Mouse (Mus musculus): ENCODE measurements around the gene 1110008P14Rik.
"Not testable (repeated sequence)": the region's sequence is repeated elsewhere in the genome, so short reads cannot be mapped to it uniquely, and the experiment has no call there.

The 1110008P14Rik gene

GRCm38 (mm10) chr2:32362817-32363340 lies 18.9 kb downstream of the 1110008P14Rik start:
- DNase-seq: peak; percentile 91

GRCm38 (mm10) chr2:32362274-32362673 lies 19.5 kb downstream of the 1110008P14Rik start:
- not testable (repeated sequence) for DNase-seq

DNA sequence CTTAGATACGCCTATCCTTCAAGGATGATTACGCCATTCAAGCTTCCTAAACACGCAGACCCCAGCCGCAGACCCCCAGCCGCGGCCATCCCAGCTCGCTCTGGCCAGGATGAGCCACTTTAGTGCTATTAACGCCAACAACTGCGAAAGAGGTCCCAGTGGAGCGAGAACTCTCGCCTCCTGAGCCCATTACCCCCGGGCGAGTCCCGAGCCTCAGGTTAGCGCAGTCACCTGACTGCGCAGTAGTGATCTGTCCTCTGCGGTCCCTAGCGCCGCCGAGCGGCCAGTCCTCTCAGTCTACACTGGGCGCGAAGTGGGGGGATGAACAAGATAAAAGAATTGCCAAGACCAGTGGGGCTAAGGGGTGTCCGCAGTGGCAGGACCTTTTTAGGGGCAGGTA lies 20.3 kb downstream of the 1110008P14Rik start:
- peak; percentile 81 for DNase-seq

DNA sequence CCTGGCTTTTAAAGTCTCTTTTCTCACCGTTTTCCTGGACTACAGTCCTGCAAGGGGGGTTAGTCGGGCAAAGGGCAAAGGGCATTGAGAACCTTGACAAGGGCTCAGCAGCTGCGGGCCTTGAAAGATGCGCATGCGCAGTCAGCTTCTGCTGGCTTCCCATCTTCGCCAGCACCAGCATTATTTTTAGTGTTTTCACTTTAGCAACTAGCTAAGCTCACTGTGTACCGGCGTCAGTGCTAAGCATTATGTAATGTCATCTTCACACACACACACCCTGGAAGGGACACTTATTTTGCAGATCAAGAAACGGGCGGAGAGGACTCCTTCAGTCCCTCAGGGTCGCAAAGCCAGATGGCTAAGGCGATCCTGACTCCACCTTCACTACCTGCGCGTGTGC lies 21.0 kb downstream of the 1110008P14Rik start:
- peak; percentile 91 for DNase-seq

GRCm38 (mm10) chr2:32358381-32358780 lies 23.4 kb downstream of the 1110008P14Rik start:
- no peak for DNase-seq

GRCm38 (mm10) chr2:32357710-32358109 lies 24.0 kb downstream of the 1110008P14Rik start:
- no peak for DNase-seq

GRCm38 (mm10) chr2:32356216-32356615 lies 25.5 kb downstream of the 1110008P14Rik start:
- DNase-seq: no peak

GRCm38 (mm10) chr2:32354336-32354895 lies 27.3 kb downstream of the 1110008P14Rik start:
- DNase-seq: no peak

GRCm38 (mm10) chr2:32353836-32354235 lies 27.9 kb downstream of the 1110008P14Rik start:
- no peak for DNase-seq

- peak; percentile 93 for DNase-seq
Observed at GRCm38 (mm10) chr2:32353007-32353542, 28.7 kb downstream of the 1110008P14Rik start, which contains the start of gene Dnm1. Dnm1 (minus strand) TSS chr2:32353338.

DNA sequence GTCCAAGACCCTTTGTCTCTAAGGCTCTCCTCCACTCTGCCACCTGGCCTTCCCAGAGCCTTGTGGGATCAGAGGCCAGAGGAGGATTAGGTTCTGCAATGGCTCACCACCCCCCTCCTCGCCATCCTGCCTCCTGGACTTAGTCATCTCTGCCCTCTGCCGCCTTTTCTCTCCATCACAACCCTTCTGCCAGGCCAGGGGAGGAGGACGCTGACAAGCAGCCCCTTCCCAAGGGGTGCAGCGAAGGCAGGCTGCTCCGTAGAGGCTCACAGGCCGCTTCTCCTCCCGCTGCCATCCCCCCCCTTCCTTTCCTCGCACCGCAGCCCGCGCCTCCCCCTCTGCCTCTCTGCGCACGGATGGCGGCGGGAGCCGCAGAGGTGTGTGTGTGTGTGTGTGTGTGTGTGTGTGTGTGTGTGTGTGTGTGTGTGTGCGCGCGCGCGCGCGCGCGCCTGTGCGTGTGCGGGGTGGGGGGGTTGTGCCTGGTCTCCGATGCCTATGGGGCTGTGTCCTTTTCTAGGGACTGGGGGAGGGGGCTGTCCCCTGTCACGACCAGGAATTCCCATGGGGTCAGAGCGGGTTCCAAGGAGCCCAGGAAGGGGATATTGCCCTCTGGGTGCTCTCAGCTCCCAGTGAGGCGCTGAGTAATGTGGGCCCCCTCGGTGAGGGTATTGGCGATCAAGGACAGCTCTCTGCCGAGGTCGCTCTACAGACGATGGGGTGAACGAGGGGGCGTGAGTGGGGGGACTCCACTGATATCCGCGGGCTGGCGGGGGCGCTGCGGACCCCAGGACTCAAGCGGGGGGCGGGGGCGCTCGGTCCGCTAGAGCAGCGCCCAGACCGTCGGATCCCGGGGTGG lies 29.4 kb downstream of the 1110008P14Rik start, which contains the start of gene Ciz1:
Ciz1 (plus strand) TSS at position 177 of the 856 bp plus-strand sequence.
- DNase-seq: peak; percentile 74

DNA sequence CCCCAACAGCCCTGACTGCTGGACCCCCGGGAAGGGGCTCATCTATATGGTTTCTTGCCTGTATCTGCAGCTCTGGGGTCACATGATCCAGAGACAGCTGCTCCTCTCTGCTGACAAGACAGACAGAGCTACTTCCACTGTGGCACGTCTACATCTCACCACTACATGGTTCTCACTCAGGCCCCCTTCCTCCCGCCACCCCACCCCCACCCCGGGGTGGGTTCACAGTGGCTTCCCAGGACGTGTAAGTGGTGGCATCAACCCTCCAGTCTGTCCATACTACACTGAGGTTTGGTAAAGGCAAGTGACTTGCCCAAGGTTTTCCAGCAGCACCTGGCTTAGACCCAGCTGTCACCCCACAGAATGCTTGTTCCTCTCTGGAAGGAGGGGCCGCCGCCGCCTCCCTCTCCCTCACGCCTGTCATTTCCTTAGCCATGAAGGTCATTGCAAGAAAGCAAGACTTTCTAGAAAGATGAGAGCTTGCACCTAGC lies 30.2 kb downstream of the 1110008P14Rik start:
- DNase-seq: peak; percentile 69

- no peak for DNase-seq
Observed at GRCm38 (mm10) chr2:32350471-32351051, 31.2 kb downstream of the 1110008P14Rik start.

DNA sequence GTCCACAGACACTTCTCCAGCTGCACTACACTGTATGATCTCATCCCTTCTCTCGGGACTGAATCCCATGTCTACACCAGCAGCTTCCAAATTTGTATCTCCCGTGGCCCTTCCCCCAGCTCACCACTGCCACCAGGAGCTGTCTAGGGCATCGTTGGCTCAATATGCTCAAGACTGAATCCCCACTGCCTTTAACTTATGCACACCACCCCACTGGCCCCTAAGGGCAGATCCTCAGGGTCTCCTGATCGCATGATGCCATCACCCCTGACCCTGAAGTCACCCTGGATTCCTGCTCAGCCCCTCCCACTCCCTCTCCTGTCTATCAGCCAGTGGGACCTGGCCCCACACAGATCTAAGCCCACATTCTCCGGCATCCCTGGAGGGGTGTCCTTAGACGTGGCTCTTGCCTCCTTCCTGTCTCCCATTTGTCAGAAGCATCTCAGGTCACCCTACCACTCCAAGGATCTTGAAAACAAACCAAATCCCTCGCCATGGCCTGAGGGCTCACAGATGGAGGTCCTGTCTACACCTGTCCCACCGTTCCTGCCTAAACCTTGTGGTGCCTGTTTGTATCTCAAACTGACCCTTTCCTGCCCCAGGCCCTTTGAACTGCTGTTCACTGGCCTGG lies 32.0 kb downstream of the 1110008P14Rik start:
- DNase-seq: peak; percentile 75

DNA sequence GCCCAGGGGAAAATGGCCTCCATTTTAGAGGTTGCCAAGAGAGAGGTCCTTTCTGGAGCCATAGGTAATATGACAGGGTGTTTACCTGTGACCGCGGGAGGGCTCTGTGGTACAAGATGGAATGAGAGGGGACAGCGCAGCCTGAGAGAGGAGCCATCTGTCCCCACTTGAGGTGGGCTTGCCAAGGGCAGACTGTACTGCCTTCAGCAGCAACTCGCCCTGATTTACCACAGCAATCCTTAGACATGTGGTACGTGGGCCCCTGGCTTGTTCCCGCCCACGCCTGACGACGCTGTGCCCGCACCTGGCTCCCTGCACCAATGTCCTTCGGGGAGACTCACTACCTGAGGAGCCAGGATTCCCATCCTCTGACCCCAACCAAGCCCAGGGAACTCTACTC lies 33.4 kb downstream of the 1110008P14Rik start:
- DNase-seq: peak; percentile 81

GRCm38 (mm10) chr2:32347019-32347418 lies 34.7 kb downstream of the 1110008P14Rik start:
- DNase-seq: no peak

DNA sequence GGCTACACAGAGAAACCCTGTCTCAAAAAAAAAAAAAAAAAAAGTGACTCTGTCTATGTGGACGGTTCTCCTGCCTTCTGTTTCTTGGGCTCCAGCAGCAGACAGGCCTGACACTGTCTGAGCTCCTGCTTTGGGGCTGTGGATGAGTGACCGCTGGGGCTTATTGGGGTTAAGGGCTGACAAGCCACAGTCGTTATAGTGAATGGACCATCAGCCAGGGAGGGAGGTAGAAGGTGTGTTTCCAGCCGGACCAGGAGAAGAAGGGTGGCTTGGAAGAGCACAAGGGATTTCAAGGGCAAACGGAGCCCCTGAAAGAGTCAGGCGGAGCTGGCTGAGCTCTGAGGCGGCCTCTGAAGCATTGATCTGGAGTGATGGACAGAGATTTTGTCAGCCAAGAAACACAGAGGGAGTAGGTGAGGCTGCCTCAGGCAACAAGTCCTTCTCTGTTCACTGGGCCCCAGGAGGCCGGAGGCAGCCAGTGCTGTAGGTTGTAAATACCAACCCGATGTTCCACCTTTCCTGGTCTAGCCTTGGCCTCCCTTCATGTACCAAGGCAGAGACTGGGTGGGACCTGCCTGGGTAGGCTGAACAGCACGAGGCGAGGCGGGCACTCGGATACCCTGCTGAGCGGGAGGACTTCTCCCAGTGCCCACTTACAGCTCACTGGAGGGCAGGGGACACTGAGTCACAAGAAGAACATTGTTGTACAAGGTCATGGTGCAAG lies 37.0 kb downstream of the 1110008P14Rik start:
- DNase-seq: no peak

GRCm38 (mm10) chr2:32344056-32344455 lies 37.7 kb downstream of the 1110008P14Rik start:
- peak; percentile 81 for DNase-seq

GRCm38 (mm10) chr2:32343351-32343671 lies 38.4 kb downstream of the 1110008P14Rik start:
- no peak for DNase-seq

DNA sequence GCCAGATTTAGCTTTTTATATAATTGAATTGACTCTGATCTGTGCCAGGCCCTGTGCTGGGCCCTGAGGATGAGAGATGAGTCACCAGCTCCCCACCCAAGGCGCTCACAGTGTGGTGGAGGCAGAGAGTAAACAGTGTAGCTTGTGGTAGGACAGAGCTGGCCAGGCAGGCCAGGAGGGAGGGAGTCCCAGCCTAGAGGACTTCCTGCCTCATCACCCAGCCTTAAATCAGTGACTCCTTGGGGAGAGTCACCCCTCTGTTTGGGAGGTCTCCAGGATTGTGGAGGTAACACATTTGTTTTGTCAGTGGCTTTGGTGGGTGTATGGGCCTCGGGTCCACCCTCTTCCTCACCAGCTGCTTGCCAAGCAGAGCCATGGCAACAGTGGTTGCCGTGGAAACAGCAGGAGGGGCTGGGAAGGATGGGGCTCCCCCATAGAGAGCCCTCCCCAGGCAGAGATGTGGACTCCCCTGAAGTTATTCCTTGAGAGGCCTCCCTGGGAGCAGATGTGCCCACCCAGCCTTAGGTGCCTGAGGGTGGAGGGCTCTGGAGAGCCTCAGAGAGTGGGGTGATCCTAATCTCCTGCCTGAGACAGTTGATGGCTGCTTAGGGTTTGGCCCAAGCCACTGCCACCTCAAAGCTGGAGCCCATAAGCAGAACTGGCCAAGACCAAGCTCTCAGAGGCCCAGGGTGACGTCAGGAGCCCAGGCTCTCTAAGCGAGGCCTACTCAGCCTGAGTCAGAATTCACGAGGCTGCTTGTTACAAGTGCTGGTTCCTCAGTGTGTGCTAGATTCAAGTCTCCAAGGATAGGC lies 39.0 kb downstream of the 1110008P14Rik start:
- DNase-seq: peak; percentile 89

- no peak for DNase-seq
Observed at GRCm38 (mm10) chr2:32342039-32342438, 39.7 kb downstream of the 1110008P14Rik start.
